Mouse (Mus musculus) ovary, adult 2 months (tissue): ENCODE measurements around the gene Myh11. TPM values are rescaled to one million over a fixed set of nuclear protein-coding genes. Genes with fewer than 3 reads are reported as not detected.

ENCODE experiments used
- polyA plus RNA-seq: library from polyadenylated mRNA; depleted of rRNA; stranded (reverse); fragments of >200 nt; gene quantifications from 2 replicates; pipeline ENCODE4 v1.2.3, GENCODE M21; 2012; rRNA removed

Myh11 gene
- 91.9 and 98.3 TPM in 2 replicates for polyA plus RNA-seq

DNA sequence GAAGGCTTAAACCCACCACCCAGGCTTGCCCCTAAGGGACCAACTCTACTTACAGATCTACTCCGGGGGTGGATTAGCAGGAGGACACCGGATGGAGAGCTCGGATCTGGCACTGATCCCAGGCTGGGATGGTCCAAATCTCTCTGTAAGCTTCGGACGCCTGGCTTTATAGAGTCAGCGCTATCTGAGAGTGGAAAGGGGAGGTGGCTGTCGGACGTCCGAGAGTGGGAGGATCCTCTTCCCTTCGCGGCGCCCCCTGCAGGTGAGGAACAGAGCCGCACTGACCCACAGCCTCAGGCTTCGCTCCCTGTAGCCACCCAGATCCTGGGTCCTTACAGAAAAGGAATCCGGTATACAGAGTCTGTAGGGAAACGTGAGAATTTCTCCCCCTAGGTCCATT is at the start of gene Myh11:
TSS of gene Myh11 (minus strand) at position 150 of the 400 bp plus-strand sequence.

DNA sequence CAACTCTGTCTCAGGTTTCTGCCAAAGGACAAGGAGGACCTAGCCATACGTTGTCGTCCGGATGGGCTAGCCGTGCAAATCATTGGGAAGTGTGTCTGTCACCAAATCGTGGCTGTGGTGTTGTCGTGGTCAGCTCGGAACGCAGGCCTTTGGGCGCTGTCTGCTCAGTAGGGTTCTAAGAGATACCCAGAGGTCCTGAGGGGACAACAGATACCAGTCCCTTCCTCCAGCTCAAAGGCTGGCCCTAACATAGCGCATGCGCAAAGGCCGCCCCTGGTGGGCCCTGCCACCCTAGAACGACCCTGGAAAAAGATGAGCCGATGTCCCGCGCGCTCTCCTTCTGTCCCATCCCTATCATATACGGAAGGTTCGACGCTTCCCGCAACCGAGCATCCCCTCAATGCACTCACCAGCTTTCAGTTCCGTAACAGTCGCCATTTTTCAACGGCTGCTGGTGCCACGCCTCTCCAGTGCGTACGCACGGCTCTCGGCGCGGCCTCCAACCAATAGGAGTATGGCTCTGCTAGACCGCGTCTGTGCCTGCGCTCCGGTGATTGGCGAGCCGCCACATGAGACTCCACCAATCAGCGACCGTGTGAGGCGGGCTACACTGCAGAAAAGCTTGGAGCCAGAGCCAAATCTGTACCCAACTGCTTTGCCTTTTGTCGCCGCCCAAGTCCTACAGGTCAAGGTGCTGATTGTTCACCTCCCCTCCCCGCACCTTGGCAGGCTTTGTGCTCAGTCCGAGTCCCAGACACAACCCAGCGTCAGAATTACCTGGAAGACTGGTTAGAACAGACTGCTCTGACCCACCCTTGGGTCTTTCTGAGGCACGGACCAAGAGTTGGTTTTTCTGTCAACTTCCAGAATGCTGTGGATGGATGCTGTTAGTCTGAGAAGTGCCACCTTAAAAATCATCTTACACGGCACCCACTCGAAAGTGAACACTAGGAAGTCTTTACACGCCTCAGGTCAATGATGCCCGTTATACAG is 26.0 kb upstream of the Myh11 start, which contains the start of gene Fopnl:
TSS of gene Fopnl (minus strand) at position 522 of the 993 bp plus-strand sequence.

GRCm38 (mm10) chr16:14162988-14163416 is 128.2 kb downstream of the Myh11 start, which contains the start of the genes Nde1 and Marf1:
TSS of gene Nde1 (plus strand) at chr16:14163275.
TSS of gene Marf1 (minus strand) at chr16:14163351.

Other genes with a start within 250 kb of the Myh11 start
- 58.7 and 72.2 TPM in 2 replicates for gene Nde1, start 128.1 kb downstream of the Myh11 start, polyA plus RNA-seq
- gene Marf1, start 128.0 kb downstream of the Myh11 start, polyA plus RNA-seq: 14.3 and 15.9 TPM in 2 replicates
- gene Fopnl, start 26.0 kb upstream of the Myh11 start, polyA plus RNA-seq: 40.5 and 49.5 TPM in 2 replicates
- gene Abcc1, start 70.2 kb upstream of the Myh11 start, polyA plus RNA-seq: 30.3 and 53.5 TPM in 2 replicates